Mouse (Mus musculus) olfactory bulb, adult 2 months (tissue): ENCODE results near the gene Med12l.

ENCODE experiments used
- CTCF ChIP-seq: fragments of 200-500 bp; IDR thresholded peaks from 2 replicates; pipeline ENCODE4 v1.5.1; 2012; ENCODE audit warnings: low read depth, mild to moderate bottlenecking, low read length, moderate library complexity; ENCODE audit not compliant: insufficient read depth
- POLR2A ChIP-seq: fragments of 200-500 bp; IDR thresholded peaks from 2 replicates; pipeline ENCODE4 v1.6.1; 2012; ENCODE audit warnings: mild to moderate bottlenecking, low read depth, low read length, moderate library complexity; ENCODE audit not compliant: insufficient read depth

DNA sequence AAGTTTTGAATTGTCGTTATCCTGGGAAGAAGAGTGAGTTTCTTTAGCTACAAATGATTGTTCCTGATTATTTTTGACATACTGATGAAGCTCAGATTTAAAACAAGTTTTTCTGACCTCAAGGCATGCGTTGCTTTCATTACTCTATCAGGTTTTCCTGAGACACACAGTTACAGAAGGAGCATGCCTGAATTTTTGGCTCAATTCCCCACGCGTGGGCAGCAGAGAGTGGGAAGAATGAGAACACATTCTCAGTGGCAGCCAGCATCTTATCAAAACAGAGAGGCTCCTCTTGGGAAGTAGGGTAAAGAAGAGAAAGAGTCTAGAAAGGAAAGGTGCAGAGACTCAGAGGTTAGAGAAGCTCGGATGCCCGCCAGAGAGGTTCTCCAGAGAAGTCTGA is 237.8 kb downstream of the Med12l start:
- TF ChIP-seq CTCF (no peak), POLR2A (no peak)
